Mouse (Mus musculus) embryonic fibroblast, embryonic 13.5 days (primary cell): ENCODE measurements around the gene Tfam.

Experiments
- CTCF ChIP-seq: IDR thresholded peaks from 2 replicates; pipeline ENCODE4 v1.5.1; 2011; ENCODE audit warnings: mild to moderate bottlenecking, control low read depth, low read length, moderate library complexity, borderline replicate concordance; ENCODE audit not compliant: insufficient read depth
- POLR2A ChIP-seq: IDR thresholded peaks from 2 replicates; pipeline ENCODE4 v1.6.1; 2011; ENCODE audit warnings: low read depth, mild to moderate bottlenecking, control low read depth, low read length, moderate library complexity

GRCm38 (mm10) chr10:71215996-71216395 lies 22.1 kb downstream of the Tfam start:
- TF ChIP-seq CTCF (no peak), POLR2A (no peak)
